Mouse (Mus musculus): ENCODE results near the gene Sept7.

DNA sequence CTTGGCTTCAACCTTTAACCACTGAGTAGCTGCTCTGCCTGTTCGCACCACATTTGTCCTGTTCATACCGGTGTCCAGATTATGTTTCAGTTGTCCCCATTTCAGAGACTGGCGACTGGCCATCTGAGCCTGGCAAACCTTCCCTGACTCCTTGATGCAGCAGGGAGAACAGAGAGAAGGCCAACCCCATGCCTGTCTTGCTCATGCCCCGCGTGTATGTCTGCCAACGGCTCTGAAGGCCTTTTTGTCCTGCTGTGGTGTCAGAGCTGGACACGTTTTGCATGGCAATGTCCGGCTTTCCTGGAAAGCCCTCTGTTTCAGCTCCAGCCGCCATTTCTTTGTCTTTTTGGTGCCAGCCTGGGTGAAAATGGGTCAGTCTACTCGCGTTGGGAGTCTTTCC lies 103.6 kb downstream of the Sept7 start:
- no peak for TF ChIP-seq POLR2A (IDR thresholded peaks at IDR 0.05; ENCODE audit: low read depth, low read length)
- no peak for TF ChIP-seq ZNF384 (IDR thresholded peaks at IDR 0.05; ENCODE audit: low read depth, low read length)
- TF ChIP-seq CTCF (conservative IDR thresholded peaks at IDR 0.05 in 1 of 2, IDR thresholded peaks at IDR 0.05 in 1 of 2; ENCODE audit: low read depth in 2 of 2, low read length in 2 of 2) = no peak
- no peak for TF ChIP-seq ETS1 (conservative IDR thresholded peaks at IDR 0.05; ENCODE audit: low read depth, low read length)
- TF ChIP-seq MEF2A (IDR thresholded peaks at IDR 0.05; ENCODE audit: borderline replicate concordance, low read depth, low read length) = no peak
- no peak for TF ChIP-seq MAFK (IDR thresholded peaks at IDR 0.05; ENCODE audit: insufficient replicate concordance, low read length)
- no peak for TF ChIP-seq KAT2A (IDR thresholded peaks at IDR 0.05; ENCODE audit: insufficient replicate concordance, low read length)
- TF ChIP-seq MXI1 (IDR thresholded peaks at IDR 0.05; ENCODE audit: low read depth, low read length) = no peak
- no peak for TF ChIP-seq EP300 (IDR thresholded peaks at IDR 0.05; ENCODE audit: low read length)
- no peak for TF ChIP-seq USF1 (IDR thresholded peaks at IDR 0.05; ENCODE audit: low read depth, low read length)
- no peak for TF ChIP-seq HCFC1 (IDR thresholded peaks at IDR 0.05; ENCODE audit: low read depth, low read length)
- no peak for TF ChIP-seq NRF1 (IDR thresholded peaks at IDR 0.05; ENCODE audit: low read depth, low read length)
- TF ChIP-seq MYC (IDR thresholded peaks at IDR 0.05; ENCODE audit: low read depth, low read length) = no peak
- TF ChIP-seq JUN (IDR thresholded peaks at IDR 0.05; ENCODE audit: insufficient read depth, low read depth, low read length) = no peak
